In the genomic region with DNA sequence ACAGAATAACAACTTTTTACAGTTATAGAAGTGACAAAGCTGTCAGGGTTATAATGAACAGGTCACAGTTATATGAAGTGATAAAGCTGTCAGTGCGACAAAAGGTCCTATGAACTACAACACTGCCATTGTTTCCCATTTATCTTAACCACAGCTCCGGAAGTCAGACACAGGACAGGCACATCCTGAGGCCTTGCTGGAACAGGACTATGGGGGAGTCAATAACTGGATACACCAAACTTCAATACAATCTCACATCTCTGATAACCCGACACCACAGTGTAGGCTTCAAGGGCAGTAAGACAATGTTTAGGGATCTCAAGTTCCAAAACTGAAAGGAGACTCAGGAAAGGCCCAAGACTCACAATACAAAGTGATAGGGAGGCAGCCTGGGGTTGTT, we compare ENCODE assay signal across 12 mouse cellular contexts. TPM values are rescaled to one million over a fixed set of nuclear protein-coding genes. Genes with fewer than 3 reads are reported as not detected.
A peak's percentile ranks its signal among the peaks of the same experiment; 100 is the strongest.
DNase-seq lines count a peak whose midpoint lies in the region; ATAC-seq lines count a peak whose summit lies in the region.
"Had no signal": no experiment of that assay in that cellular context is flagged by ENCODE, and none has a peak within 500 bp of the region (broad histone marks: within the 10 kb centered on the region; RNA-seq: fewer than 3 reads in every experiment).

No protein-coding gene starts in this region.

- no peak overlapping the region for H3K9ac ChIP-seq in heart, embryonic 13.5 days
- H3K9ac ChIP-seq in lung, embryonic 16.5 days (ENCODE audit: low read length), result peak overlapping the region; percentile 20; the same call in 1 of the 2 replicates
- H3K9ac ChIP-seq: neural tube, embryonic 15.5 days had no signal

- no peak overlapping the region for H3K4me2 ChIP-seq in heart, embryonic 13.5 days
- H3K4me2 ChIP-seq in lung, embryonic 16.5 days (ENCODE audit: low read depth, low read length), result no peak overlapping the region
- H3K4me2 ChIP-seq: neural tube, embryonic 15.5 days had no signal

- WGBS in heart, embryonic 13.5 days, result 50% methylated on average over 3 of the region's 3 CpGs
- WGBS in lung, embryonic 16.5 days, result 63% methylated on average over 3 of the region's 3 CpGs
- WGBS in limb, embryonic 10.5 days, result 88% methylated on average over 3 of the region's 3 CpGs

- DNase-seq in heart, postnatal 4 days, result no peak
- DNase-seq in lung, postnatal 14 days, result no peak
- no peak for DNase-seq in limb, embryonic 10.5 days (ENCODE audit: low spot score)
- peak; percentile 57 for DNase-seq in testis, postnatal 14 days (ENCODE audit: low spot score)
- no peak for DNase-seq in gastrocnemius, postnatal 14 days
- DNase-seq: cerebellum, adult 11-12 months; left cerebral cortex, postnatal 4 days had no signal

- peaks cover 6% of the 10 kb centered on the region; the same call in 1 of the 2 replicates for H3K36me3 ChIP-seq in heart, embryonic 13.5 days
- H3K36me3 ChIP-seq in lung, embryonic 16.5 days (ENCODE audit: control insufficient read depth, insufficient read depth, low read length), result no peaks in the 10 kb centered on the region
- H3K36me3 ChIP-seq in limb, embryonic 10.5 days, result 0 out of 2 replicates have a peak, but pooled peaks cover 3% of the 10 kb centered on the region
- H3K36me3 ChIP-seq: neural tube, embryonic 15.5 days had no signal

- H3K27ac ChIP-seq in heart, embryonic 13.5 days (replicated peaks), result peak overlapping the region; percentile 62; the same call in 1 of the 2 replicates
- H3K27ac ChIP-seq in lung, embryonic 16.5 days (ENCODE audit: low read length), result no peak overlapping the region
- 0 out of 2 replicates have a peak overlapping the region, but pooled peaks have one; percentile 40 for H3K27ac ChIP-seq in limb, embryonic 10.5 days
- H3K27ac ChIP-seq: macrophage; neural tube, embryonic 15.5 days had no signal

- intact Hi-C loops in gastrocnemius, postnatal 14 days (cut with DNase I; ENCODE audit: low total_unique reads), result no loop called here

- no peak overlapping the region for H3K4me3 ChIP-seq in heart, embryonic 13.5 days
- H3K4me3 ChIP-seq in lung, embryonic 16.5 days (ENCODE audit: low read length), result no peak overlapping the region
- no peak overlapping the region for H3K4me3 ChIP-seq in limb, embryonic 10.5 days
- H3K4me3 ChIP-seq: neural tube, embryonic 15.5 days had no signal

- H3K27me3 ChIP-seq in heart, embryonic 13.5 days (replicated peaks), result no peaks in the 10 kb centered on the region
- no peaks in the 10 kb centered on the region for H3K27me3 ChIP-seq in lung, embryonic 16.5 days (ENCODE audit: control insufficient read depth, insufficient read depth, low read depth, low read length)
- H3K27me3 ChIP-seq in limb, embryonic 10.5 days (ENCODE audit: low read depth, poor library complexity, severe bottlenecking), result no peaks in the 10 kb centered on the region
- H3K27me3 ChIP-seq: neural tube, embryonic 15.5 days had no signal

- no peaks in the 10 kb centered on the region for H3K9me3 ChIP-seq in heart, embryonic 13.5 days
- H3K9me3 ChIP-seq in lung, embryonic 16.5 days (ENCODE audit: control insufficient read depth, low read length), result no peaks in the 10 kb centered on the region
- no peaks in the 10 kb centered on the region for H3K9me3 ChIP-seq in limb, embryonic 10.5 days (replicated peaks)
- H3K9me3 ChIP-seq: neural tube, embryonic 15.5 days had no signal

- no peak for ATAC-seq in heart, embryonic 13.5 days (ENCODE audit: extremely low read depth, insufficient number of reproducible peaks, low FRiP score, low TSS enrichment)
- ATAC-seq in lung, embryonic 16.5 days (ENCODE audit: low read depth), result 0 out of 2 replicates have a peak, but pooled peaks have one; percentile 20
- ATAC-seq: inflammation-experienced regulatory T-cells, adult 6 months had no signal

- peaks cover 35% of the 10 kb centered on the region for H3K4me1 ChIP-seq in heart, embryonic 13.5 days
- H3K4me1 ChIP-seq in lung, embryonic 16.5 days (replicated peaks; ENCODE audit: control insufficient read depth, insufficient read depth, low read length), result peaks cover 5% of the 10 kb centered on the region; the same call in 1 of the 2 replicates
- H3K4me1 ChIP-seq in limb, embryonic 10.5 days, result 0 out of 2 replicates have a peak, but pooled peaks cover 4% of the 10 kb centered on the region
- H3K4me1 ChIP-seq: neural tube, embryonic 15.5 days had no signal

RNA-seq across cellular contexts. Expression of a gene that starts 45.1 kb away (rescaled TPM):
- 6.2 and 6.5 TPM in 2 replicates for polyA plus RNA-seq in heart, embryonic 13.5 days (2015; fragmentation: Nextera tagmentation; extraction: Ambion mirVana)
- total RNA-seq in heart, postnatal 4 days (2021), result 10 to 100 TPM; 75.1 to 77.4 TPM
- 3.6 and 3.7 TPM in 2 replicates for polyA plus RNA-seq in lung, embryonic 16.5 days (2015; fragmentation: Nextera tagmentation; extraction: Ambion mirVana)
- polyA plus RNA-seq in limb, embryonic 10.5 days (2016; fragmentation: Nextera tagmentation; extraction: Ambion mirVana), result 4.3 and 4.7 TPM in 2 replicates
- total RNA-seq in gastrocnemius, postnatal 14 days (2021), result 10 to 100 TPM; 81.8 to 94.3 TPM
